ENCODE assay signal across 8 mouse cellular contexts in the genomic region with DNA sequence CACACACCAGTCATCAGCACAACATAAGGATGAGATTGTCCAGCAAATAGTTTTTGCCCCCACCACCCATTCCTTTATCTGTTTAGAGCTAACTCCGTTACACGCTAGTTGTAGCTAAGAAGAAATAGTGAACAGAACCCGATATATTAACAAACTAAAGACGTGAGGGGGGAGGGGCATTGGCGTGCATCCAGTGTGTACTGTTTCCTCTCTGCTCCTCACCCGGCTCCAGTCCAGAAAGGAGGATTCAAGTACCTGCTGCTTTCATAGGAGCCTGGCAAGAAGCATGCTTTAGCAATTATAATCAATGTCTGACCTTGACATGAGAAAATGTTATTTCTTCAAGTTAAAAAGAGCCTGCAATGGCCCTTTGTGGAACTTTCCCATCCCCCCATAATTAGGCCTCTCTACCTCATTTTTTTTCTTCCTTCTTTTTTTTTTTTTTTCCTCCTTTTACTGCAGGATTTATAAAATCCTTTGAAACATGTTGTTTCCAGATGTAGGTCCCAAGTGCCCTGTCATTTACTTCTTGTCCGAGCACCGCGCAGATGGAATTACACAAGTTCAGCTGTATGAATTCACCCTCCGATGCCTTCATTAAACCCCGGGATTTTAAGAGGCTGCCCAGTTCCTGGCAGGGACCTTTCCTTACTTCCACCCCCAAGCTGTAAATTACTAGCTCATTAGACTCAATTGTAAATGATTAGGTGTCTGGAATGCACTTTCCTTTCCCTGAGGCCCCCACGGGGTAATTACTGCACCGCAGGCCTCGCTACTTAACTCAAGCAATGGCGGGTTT.
DNase-seq lines count a peak whose midpoint lies in the region; ATAC-seq and TF ChIP-seq lines count a peak whose summit lies in the region.

No protein-coding gene starts in this region.

- no peaks in the 10 kb centered on the region for H3K27me3 ChIP-seq in midbrain, embryonic 11.5 days (ENCODE audit: control insufficient read depth, insufficient read depth, low read length)

- TF ChIP-seq CTCF in gastrocnemius, adult 2 months (IDR thresholded peaks at IDR 0.05), result no peak

- H3K4me1 ChIP-seq in midbrain, embryonic 11.5 days (ENCODE audit: control insufficient read depth, insufficient read depth, low read length), result no peaks in the 10 kb centered on the region

- intact Hi-C loops in gastrocnemius, adult 2 months (cut with DNase I), result loop anchor here (10.0 kb wide), 1 partner anchor 256 kb away; no protein-coding TSS in a partner anchor
- intact Hi-C loops in gastrocnemius, postnatal 14 days (cut with DNase I; ENCODE audit: low total_unique reads), result no loop called here

- peak overlapping the region; percentile 23; the same call in 1 of the 2 replicates for H3K4me3 ChIP-seq in gastrocnemius, adult 2 months
- H3K4me3 ChIP-seq in midbrain, embryonic 11.5 days (ENCODE audit: low read depth, low read length), result no peak overlapping the region

- peak overlapping the region; percentile 74 for H3K27ac ChIP-seq in gastrocnemius, adult 2 months
- H3K27ac ChIP-seq in midbrain, embryonic 11.5 days (ENCODE audit: low read depth, low read length), result no peak overlapping the region

- peak overlapping the region; percentile 20; the same call in 1 of the 2 replicates for H3K4me2 ChIP-seq in midbrain, embryonic 11.5 days

- peak; percentile 26 for DNase-seq in gastrocnemius, adult 2 months
- DNase-seq in gastrocnemius, postnatal 14 days, result no peak
- peak; percentile 81 for DNase-seq in embryo, embryonic 10.5 days (ENCODE audit: low spot score)
- DNase-seq in hindlimb bud, embryonic 11.5 days (ENCODE audit: extremely low spot score, low read depth, low spot score), result peak; percentile 94
- DNase-seq in midbrain, embryonic 11.5 days (ENCODE audit: low spot score, missing footprints), result peak; percentile 89
- no peak for DNase-seq in adipocyte (ENCODE audit: low spot score)
- DNase-seq in left cerebral cortex, adult 11 months (ENCODE audit: low spot score), result no peak

- peak; percentile 52; the same call in 1 of the 2 replicates for ATAC-seq in midbrain, embryonic 11.5 days (ENCODE audit: low FRiP score)
- ATAC-seq in activated CD4-positive, CD25-positive, alpha-beta regulatory T cell, adult 4 months, result no peak

- no peak overlapping the region for H3K9ac ChIP-seq in midbrain, embryonic 11.5 days (ENCODE audit: low read length)

- WGBS in midbrain, embryonic 11.5 days, result 43% methylated on average over 15 of the region's 15 CpGs

- no peaks in the 10 kb centered on the region for H3K9me3 ChIP-seq in midbrain, embryonic 11.5 days (ENCODE audit: control insufficient read depth, low read length)

- H3K36me3 ChIP-seq in midbrain, embryonic 11.5 days (ENCODE audit: control insufficient read depth, insufficient read depth, low read length), result no peaks in the 10 kb centered on the region

Comparison
In these comparisons a context has a peak if more than half of its experiments do, and no peak if none do; other contexts are left out.
1. DNase-seq: peak in gastrocnemius, adult 2 months (single experiment), embryo, embryonic 10.5 days (single experiment), hindlimb bud, embryonic 11.5 days (single experiment) and midbrain, embryonic 11.5 days (single experiment); none in gastrocnemius, postnatal 14 days (single experiment), adipocyte (single experiment) and left cerebral cortex, adult 11 months (single experiment).